Mouse (Mus musculus) cerebellum, adult 11 months (tissue): ENCODE data around the gene Itih5.

ENCODE experiments used
- DNase-seq: peaks from one replicate; pipeline ENCODE4 v3.0.0; 2022

The Itih5 gene

DNA sequence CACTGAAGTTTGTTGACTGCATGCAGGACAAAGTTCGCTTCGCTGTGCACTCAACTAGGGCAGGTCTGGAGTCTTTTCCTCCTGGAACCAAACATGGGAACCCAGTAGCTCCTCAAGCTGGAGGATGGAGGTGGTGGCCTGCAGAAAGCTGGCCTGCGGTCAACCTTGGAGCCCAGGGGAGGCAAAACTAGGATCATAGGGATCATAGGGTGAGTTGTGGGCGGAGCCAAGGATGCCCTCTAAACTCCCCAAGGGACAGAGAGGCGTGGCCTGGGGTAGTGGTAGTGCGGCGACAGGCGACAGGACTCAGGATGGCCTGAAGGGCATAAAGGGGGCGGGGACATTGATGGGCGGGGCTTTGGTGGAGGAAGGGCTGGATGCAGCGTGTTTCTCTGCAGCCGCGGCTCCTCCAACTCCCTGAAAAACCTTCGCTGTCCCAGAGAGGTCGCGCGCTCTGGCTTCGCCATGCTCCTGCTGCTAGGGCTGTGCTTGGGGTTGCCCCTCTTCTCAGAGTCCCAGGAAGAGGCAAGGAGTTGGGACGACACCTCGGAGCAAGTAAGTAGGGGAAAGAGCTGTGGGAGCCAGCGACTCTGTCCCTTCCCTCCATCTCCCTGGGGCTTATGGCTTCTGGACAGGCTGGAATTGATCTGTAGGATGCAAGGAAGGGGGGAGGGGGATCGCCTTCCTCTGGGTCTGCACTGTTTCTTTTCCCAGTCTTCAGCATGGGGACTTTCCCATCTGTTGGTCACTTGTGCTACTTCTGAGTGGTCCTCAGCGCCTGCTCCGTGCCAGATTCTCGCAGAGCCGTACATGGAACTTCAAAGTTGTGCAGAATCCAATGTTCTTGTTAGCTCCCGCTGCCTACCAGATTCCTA lies at the start of gene Itih5:
Itih5 (plus strand) TSS at position 371 of the 875 bp plus-strand sequence.
- no peak for DNase-seq

DNA sequence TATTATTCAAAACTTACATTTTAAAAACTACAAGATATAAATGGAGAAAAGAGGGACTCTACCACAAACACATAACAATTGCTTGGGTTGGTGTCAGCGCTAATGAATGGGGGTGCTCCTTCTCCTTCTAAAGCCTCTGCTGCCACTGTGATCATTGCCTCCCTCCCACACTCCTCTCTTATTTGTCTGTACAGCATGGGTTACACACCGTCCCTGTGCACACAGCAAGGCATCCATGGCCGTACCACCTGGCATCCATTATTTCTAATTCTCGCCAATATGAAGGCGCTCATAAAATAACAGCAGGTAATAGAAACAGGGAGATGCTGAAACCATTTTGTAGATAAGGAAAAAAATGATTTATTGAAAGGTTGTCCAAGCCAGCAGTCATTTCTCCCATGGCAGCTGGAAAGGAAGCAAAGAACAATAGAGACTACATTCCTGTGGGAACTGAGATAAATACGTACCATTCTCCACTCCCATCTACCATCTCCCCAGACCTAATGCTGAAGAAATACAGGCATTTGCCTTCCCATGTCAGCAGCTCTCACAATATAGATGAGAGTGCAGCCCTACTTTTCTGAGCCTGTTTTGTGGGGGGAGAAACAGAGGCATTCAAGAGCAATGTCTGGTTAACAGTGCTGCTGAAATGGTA lies 44.7 kb upstream of the Itih5 start:
- no peak for DNase-seq

DNA sequence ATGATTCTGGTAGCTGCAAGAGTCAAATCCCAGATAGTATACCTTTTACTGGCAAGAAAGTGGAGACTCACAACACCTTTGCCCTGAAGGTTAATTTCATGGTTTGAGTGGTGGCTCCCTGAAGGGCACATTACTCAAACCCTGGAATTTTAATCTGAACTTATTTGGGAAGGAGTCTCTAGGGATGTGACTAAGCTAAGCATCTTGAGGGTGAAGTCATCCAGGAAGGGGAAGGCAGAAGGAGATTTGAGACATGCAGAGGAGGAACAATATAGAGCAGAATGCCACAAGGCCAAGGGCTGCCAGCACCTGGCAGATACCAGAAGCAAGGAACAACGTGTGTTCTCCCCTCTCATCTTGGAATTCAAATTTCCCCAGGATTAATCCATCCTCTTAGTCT lies 34.6 kb upstream of the Itih5 start:
- no peak for DNase-seq

DNA sequence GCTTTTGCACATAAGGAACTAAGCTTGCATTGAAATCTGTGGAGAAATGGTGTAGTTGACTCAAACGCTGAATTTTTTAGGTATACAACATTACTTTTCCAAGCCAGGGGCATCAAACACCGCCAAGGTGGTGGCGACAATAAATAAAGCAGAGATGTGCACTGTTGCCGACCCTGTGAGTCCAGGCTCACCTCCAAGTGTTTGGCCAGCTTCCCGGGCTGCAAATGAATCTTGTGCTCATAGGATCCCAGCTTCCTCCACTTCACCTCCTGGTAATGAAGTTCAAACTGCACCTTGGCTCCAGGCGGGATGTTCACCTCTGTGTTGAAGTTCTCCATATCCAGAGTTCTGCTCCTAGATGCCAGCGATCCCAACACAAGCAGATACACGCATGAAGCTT lies 34.1 kb upstream of the Itih5 start:
- no peak for DNase-seq

DNA sequence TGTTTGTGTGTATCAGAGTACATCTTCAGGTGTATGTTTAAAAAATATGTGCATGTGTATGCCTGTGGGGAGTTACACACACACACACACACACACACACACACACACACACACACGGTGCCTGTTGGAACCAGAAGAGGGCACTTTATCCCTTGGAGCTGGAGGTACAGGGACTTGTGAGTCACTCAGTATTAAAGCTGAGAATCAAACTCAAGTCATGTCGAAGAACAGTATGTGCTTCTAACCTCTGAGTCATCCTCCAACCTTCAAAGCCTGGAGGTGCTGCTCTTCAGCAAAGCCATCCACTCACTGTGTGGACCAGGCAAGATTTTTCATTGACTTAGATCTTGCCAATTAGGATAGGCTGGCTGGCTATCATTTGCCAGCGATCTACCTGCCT lies 31.5 kb upstream of the Itih5 start:
- DNase-seq: no peak

DNA sequence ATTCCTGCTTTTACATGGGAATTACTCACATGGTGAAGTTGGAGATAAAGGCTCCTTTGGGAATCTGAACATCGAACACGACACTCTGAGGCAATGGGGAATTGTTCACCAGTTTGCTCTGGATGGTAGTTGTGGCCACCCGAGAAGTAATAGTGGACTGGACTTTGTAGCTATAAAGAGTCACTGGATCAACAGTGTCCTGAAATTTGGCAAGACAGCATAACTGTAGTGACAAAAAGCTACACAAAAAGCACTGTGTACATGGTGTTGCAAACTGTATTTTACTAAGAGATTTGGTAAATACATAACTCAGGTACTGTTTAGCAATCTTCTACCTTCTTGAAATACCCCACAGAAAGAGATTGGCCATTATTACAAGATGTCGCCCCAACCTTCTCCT lies 27.2 kb upstream of the Itih5 start:
- no peak for DNase-seq

DNA sequence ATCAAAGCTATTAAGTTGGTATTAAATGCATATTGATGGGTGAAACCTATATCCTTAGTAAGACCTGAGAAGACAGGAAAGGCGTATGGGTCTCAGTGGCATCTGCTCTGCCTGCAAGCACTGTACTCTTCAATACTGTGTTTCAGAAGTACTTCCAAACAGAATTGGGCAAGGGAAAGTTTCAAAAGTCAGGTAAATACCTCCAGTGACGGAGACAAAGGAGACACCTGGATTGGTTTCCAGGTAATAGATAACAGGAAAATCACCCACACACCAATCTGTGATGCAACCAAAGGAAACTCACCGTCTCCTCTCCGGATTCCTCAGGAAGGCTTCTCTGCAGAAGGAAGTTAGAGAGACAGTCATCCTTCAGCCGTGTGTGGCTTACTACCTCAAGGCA lies 25.9 kb upstream of the Itih5 start:
- no peak for DNase-seq

- no peak for DNase-seq
Observed at GRCm38 (mm10) chr2:10128571-10128970, 24.8 kb upstream of the Itih5 start.

DNA sequence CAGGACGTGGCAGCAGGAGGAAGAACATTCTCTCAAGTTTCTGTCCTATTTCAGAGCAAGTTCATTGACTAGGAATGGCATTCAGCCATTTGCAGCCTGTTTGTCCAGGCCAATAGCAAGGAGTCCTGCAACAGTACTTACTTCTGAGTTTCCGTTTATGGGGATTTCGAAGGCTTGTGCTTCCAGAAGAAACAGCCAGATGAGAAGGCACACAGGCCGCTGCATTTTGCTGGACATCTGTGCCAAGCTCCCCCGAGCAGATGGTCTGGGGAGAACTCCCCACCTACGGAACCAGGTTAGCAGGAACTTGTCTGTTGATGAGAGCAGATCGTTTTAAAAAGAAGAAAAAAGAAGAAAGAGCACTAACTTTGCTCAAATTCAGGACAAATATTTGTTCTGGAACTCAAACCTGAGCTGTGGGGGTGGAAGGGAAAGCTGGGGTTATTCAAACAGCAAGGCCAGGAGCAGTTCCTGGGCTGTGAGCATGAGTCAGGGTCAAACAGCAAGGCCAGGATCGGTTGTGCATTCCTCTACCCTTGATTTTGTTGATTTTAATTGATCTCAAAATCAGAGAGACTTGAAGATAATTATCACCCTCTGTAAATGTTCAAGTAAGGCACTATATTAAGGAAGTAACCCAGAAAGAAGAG lies 22.9 kb upstream of the Itih5 start:
- no peak for DNase-seq

DNA sequence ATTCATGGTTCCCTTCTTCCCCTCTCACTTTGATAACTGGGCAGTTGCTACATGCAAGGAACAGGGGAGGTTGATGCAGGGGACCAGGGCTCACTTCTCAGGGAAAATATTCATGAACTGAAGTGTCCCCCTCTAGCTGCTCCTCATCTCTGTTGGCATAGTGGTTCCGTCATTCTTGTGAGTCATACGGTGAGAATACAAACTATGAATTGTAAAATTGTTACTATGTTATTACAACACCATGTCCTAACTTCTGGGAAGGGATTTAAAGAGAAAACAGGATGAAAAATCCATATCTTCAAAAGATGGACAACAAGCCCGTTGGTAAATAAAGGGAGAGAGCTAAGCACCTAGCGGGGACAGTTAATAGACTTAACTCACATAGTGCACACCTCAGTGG lies 22.1 kb upstream of the Itih5 start, which contains the start of gene Itih2:
Itih2 (minus strand) TSS at position 101 of the 400 bp plus-strand sequence.
- no peak for DNase-seq

DNA sequence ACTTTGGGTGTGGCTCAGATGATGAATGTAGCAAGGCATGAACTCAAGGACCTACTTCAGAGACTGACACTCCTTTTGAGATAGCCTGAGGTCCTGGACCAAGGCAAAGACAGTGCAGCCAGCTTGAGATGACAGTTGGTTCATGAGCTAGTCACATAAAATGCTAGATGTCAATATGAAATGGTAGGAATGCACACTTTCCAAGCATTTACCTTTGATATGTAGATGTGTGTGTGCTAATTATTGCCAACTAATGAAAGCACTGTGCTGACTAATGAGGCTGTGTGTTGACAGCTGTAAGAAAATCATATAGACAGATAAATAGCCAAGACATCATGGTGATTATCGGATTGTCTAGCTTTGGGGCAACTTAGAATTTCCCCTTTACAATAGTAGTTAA lies 21.2 kb upstream of the Itih5 start:
- DNase-seq: no peak

GRCm38 (mm10) chr2:10133941-10134340 lies 19.4 kb upstream of the Itih5 start:
- no peak for DNase-seq

GRCm38 (mm10) chr2:10137320-10137719 lies 16.1 kb upstream of the Itih5 start:
- no peak for DNase-seq

GRCm38 (mm10) chr2:10140456-10140855 lies 12.9 kb upstream of the Itih5 start:
- DNase-seq: no peak

DNA sequence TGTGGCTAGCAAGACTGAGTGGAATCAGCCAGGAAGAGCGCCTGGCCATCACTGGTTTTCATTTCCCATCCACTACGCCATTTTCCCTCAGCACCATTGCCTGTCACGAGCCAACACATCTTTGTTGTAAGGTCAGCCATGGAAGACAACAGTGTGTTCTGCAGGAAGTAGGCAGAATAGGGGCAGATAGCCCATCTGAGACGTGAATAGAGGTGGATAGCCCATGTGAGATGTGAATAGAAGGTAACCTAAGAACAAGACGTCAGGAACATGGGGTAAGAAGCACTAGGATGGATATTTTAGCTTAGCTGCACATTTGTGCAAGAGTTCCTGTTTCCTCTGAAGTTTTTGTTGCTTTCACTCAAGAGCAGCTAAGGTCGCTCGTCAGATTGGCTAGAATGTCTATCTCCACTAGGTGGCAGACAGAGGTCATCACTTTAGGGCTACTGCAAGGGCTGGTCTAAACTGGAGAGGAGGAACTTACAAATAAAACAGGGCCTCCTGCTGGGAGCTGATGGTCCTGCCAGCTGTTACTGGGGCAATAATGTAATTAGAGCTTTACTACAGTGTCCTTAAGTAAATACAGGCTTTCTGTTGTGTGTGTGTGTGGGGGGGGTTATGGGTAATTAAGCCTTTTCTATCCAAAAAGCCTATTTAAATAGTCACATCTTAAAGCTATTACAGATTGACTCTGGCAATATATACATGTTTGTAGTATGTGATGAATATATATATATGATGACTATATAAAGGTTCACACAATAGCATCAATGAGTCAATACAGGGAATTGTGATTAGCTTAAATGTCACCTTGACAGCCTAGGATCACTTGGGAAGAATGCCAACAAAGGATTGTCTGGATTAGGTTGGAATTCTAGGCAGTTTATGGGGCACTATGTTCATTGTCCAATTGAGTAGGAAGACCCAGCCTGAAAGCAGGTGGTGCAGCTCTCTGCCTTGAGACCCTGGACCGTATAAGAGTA lies 10.6 kb upstream of the Itih5 start:
- peak; percentile 11 for DNase-seq

DNA sequence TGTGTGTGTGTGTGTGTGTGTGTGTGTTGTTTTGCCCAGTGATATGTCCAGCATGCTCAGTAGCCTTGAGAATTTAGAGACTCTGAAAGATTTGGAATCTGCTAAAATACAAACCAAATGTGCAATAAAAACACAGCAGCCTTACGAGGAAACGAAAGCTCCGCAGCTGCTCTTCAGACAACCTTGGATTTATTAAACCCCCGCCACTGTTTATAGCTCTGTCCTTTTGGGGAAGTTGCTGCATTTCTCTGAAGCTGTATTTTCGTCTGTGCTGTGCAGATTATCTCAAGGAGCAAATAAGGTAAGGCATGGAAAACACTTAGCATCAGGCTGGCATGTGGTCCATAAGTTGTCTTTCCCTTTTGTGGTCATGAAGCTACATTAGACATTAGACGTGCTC lies 7.9 kb upstream of the Itih5 start:
- no peak for DNase-seq

- DNase-seq: no peak
Observed at GRCm38 (mm10) chr2:10147176-10147575, 6.2 kb upstream of the Itih5 start.

- DNase-seq: no peak
Observed at GRCm38 (mm10) chr2:10152590-10152989, 781 bp upstream of the Itih5 start.

DNA sequence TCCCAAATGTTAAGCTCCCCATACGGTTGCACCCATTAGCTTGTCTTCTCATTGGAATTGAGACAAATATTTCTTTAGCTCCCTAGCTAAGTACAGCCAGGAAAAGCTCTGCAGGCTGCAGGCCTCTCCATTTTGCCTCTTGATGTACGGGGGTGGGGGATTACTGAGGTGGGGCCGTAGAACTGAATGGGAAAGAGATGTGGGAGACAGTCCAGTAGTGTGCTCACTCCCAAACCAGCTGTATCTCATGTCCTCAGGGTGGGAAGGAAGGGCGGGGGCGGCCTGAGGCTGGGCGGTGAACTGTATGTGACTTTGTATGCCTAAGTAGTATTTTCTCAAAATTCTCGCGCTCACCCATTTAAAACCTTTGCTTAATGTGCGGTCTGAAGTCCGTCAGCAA lies 3.8 kb downstream of the Itih5 start:
- no peak for DNase-seq

DNA sequence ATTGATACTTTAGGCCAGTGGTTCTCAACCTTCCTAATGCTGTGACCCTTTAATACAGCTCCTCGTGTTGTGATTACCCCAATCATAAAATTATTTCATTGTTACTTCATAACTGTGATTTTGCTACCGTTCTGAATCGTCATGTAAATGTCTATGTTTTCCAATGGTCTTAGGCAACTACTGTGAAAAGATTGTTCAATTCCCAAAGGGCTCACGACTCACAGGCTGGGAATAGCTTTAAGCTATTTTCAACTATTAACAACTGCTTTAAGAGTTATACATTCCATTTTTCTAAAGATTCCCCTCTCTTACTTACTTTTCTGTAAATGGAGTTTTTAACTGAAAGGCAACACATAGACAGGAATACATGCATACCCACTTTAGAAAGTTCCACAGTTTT lies 8.6 kb downstream of the Itih5 start:
- no peak for DNase-seq

- no peak for DNase-seq
Observed at GRCm38 (mm10) chr2:10166635-10167034, 13.3 kb downstream of the Itih5 start.

GRCm38 (mm10) chr2:10167283-10167682 lies 13.9 kb downstream of the Itih5 start:
- no peak for DNase-seq

DNA sequence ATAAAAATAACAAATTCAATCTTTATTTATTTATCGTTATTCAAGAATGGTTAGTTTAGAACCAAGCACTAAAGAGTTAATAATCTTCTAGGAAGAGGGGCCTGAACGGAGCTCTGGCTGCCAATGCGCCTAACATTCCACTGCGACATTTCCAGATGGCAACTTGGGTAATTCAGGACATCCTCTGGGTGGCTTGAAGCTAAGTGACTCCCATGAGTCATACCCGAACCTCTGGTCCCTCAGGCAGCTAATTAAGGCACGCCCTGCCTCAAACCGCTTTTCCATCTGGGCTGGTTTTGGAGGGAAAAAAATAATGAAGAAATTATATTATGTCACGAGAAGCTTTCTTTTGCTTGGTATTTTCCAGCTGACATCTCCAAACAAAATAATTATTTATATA lies 14.6 kb downstream of the Itih5 start:
- DNase-seq: no peak
